In genomic region chr16:55394864-55395263, GRCm38 (mm10) we compare ENCODE assay signal across 18 mouse cellular contexts.
"Had no signal": no experiment of that assay in that cellular context is flagged by ENCODE, and none has a peak within 500 bp of the region (broad histone marks: within the 10 kb centered on the region; RNA-seq: fewer than 3 reads in every experiment).

No protein-coding gene starts in this region.

- H3K36me3 ChIP-seq: limb, embryonic 10.5 days; limb, embryonic 13.5 days; liver, embryonic 12.5 days; liver, embryonic 15.5 days; lung, embryonic 15.5 days; midbrain, embryonic 12.5 days; midbrain, embryonic 15.5 days; neural tube, embryonic 13.5 days had no signal

- DNase-seq: kidney, adult 2 months; layer of hippocampus, adult 9-11 months; liver; lung, adult 18-20 months; lung, postnatal 14 days; thymus, adult 18-20 months; thymus, postnatal 14 days; thymus, postnatal 4 days had no signal

- H3K9ac ChIP-seq: limb, embryonic 13.5 days; liver, embryonic 12.5 days; liver, embryonic 15.5 days; lung, embryonic 15.5 days; midbrain, embryonic 12.5 days; midbrain, embryonic 15.5 days; neural tube, embryonic 13.5 days had no signal

- ATAC-seq: liver, embryonic 12.5 days; midbrain, embryonic 15.5 days had no signal

- H3K4me2 ChIP-seq: limb, embryonic 13.5 days; liver, embryonic 12.5 days; liver, embryonic 15.5 days; lung, embryonic 15.5 days; midbrain, embryonic 12.5 days; midbrain, embryonic 15.5 days; neural tube, embryonic 13.5 days had no signal

- H3K27ac ChIP-seq: layer of hippocampus, adult 2 months; limb, embryonic 10.5 days; limb, embryonic 13.5 days; liver, embryonic 12.5 days; liver, embryonic 15.5 days; lung, embryonic 15.5 days; macrophage; midbrain, embryonic 12.5 days; midbrain, embryonic 15.5 days; neural tube, embryonic 13.5 days had no signal

- H3K4me3 ChIP-seq: layer of hippocampus, adult 2 months; limb, embryonic 10.5 days; limb, embryonic 13.5 days; liver, embryonic 12.5 days; liver, embryonic 15.5 days; lung, embryonic 15.5 days; midbrain, embryonic 12.5 days; midbrain, embryonic 15.5 days; neural tube, embryonic 13.5 days had no signal

- H3K27me3 ChIP-seq: limb, embryonic 13.5 days; liver, embryonic 12.5 days; liver, embryonic 15.5 days; lung, embryonic 15.5 days; midbrain, embryonic 12.5 days; midbrain, embryonic 15.5 days; neural tube, embryonic 13.5 days had no signal

- H3K9me3 ChIP-seq: limb, embryonic 10.5 days; limb, embryonic 13.5 days; liver, embryonic 12.5 days; liver, embryonic 15.5 days; lung, embryonic 15.5 days; midbrain, embryonic 12.5 days; midbrain, embryonic 15.5 days; neural tube, embryonic 13.5 days had no signal

- H3K4me1 ChIP-seq: limb, embryonic 10.5 days; limb, embryonic 13.5 days; liver, embryonic 12.5 days; liver, embryonic 15.5 days; lung, embryonic 15.5 days; midbrain, embryonic 12.5 days; midbrain, embryonic 15.5 days; neural tube, embryonic 13.5 days had no signal
